Mouse (Mus musculus): Measurements from ENCODE around the gene Rgs7. TPM values are rescaled to one million over a fixed set of nuclear protein-coding genes. Genes with fewer than 3 reads are reported as not detected.

The Rgs7 gene
- total RNA-seq, 2 experiments from 2014 or later = 114 to 117 TPM

GRCm38 (mm10) chr1:175433622-175434204, 58.6 kb downstream of the Rgs7 start:
- no peak for DNase-seq (ENCODE audit: low spot score in 2 of 2)
- intact Hi-C loops (cut with DNase I) = no loop called here

- no peak for DNase-seq (ENCODE audit: low spot score in 2 of 2)
- intact Hi-C loops (cut with DNase I) = no loop called here
Measured at GRCm38 (mm10) chr1:175433128-175433527, 59.2 kb downstream of the Rgs7 start.

- peak in 1 of 2 experiments; percentile 61 for DNase-seq (ENCODE audit: low spot score in 2 of 2)
- intact Hi-C loops (cut with DNase I) = no loop called here
Measured at GRCm38 (mm10) chr1:175431356-175432053, 60.8 kb downstream of the Rgs7 start.

- intact Hi-C loops (cut with DNase I) = loop anchor here (10.0 kb wide), 1 partner anchor 122 kb away; no protein-coding TSS in a partner anchor
- DNase-seq (ENCODE audit: low spot score in 2 of 2) = no peak
Measured at GRCm38 (mm10) chr1:175427112-175427511, 65.2 kb downstream of the Rgs7 start.

- intact Hi-C loops (cut with DNase I) = loop anchor here (10.0 kb wide), 1 partner anchor 122 kb away; no protein-coding TSS in a partner anchor
- no peak for DNase-seq (ENCODE audit: low spot score in 2 of 2)
Measured at GRCm38 (mm10) chr1:175426393-175426792, 65.9 kb downstream of the Rgs7 start.

- intact Hi-C loops (cut with DNase I) = loop anchor here (10.0 kb wide), 1 partner anchor 116 kb away; no protein-coding TSS in a partner anchor
- DNase-seq (ENCODE audit: low spot score in 2 of 2) = peak in 1 of 2 experiments; percentile 80
Measured at GRCm38 (mm10) chr1:175420883-175421282, 71.4 kb downstream of the Rgs7 start.

GRCm38 (mm10) chr1:175415728-175416127, 76.6 kb downstream of the Rgs7 start:
- DNase-seq (ENCODE audit: low spot score in 2 of 2) = no peak
- intact Hi-C loops (cut with DNase I) = no loop called here

- no peak for DNase-seq (ENCODE audit: low spot score in 2 of 2)
- intact Hi-C loops (cut with DNase I) = no loop called here
Measured at GRCm38 (mm10) chr1:175410399-175410798, 81.9 kb downstream of the Rgs7 start.

GRCm38 (mm10) chr1:175391894-175392293, 100.4 kb downstream of the Rgs7 start:
- intact Hi-C loops (cut with DNase I) = no loop called here

GRCm38 (mm10) chr1:175389250-175389649, 103.0 kb downstream of the Rgs7 start:
- intact Hi-C loops (cut with DNase I) = no loop called here
- peak in 1 of 2 experiments; percentile 46 for DNase-seq (ENCODE audit: low spot score in 2 of 2)

More at GRCm38 (mm10) chr1:175391894-175392293, 100.4 kb downstream of the Rgs7 start:
- peak in 1 of 2 experiments; percentile 43 for DNase-seq (ENCODE audit: low spot score in 2 of 2)

GRCm38 (mm10) chr1:175385581-175386235, 106.6 kb downstream of the Rgs7 start:
- intact Hi-C loops (cut with DNase I) = no loop called here
- peak in 1 of 2 experiments; percentile 46 for DNase-seq (ENCODE audit: low spot score in 2 of 2)

- peak in 1 of 2 experiments; percentile 38 for DNase-seq (ENCODE audit: low spot score in 2 of 2)
- intact Hi-C loops (cut with DNase I) = no loop called here
Measured at GRCm38 (mm10) chr1:175372571-175372970, 119.7 kb downstream of the Rgs7 start.

GRCm38 (mm10) chr1:175368062-175368461, 124.2 kb downstream of the Rgs7 start:
- intact Hi-C loops (cut with DNase I) = no loop called here
- no peak for DNase-seq (ENCODE audit: low spot score in 2 of 2)

GRCm38 (mm10) chr1:175363606-175364005, 128.7 kb downstream of the Rgs7 start:
- intact Hi-C loops (cut with DNase I) = no loop called here
- DNase-seq (ENCODE audit: low spot score in 2 of 2) = no peak

GRCm38 (mm10) chr1:175359411-175360366, 132.6 kb downstream of the Rgs7 start:
- intact Hi-C loops (cut with DNase I) = no loop called here
- DNase-seq (ENCODE audit: low spot score in 2 of 2) = peak in 1 of 2 experiments; percentile 69

- DNase-seq (ENCODE audit: low spot score in 2 of 2) = no peak
- intact Hi-C loops (cut with DNase I) = no loop called here
Measured at GRCm38 (mm10) chr1:175352921-175353320, 139.4 kb downstream of the Rgs7 start.

- intact Hi-C loops (cut with DNase I) = no loop called here
- DNase-seq (ENCODE audit: low spot score in 2 of 2) = no peak
Measured at GRCm38 (mm10) chr1:175346162-175346561, 146.1 kb downstream of the Rgs7 start.

GRCm38 (mm10) chr1:175336191-175336590, 156.1 kb downstream of the Rgs7 start:
- intact Hi-C loops (cut with DNase I) = no loop called here
- no peak for DNase-seq (ENCODE audit: low spot score in 2 of 2)

Measured in left cerebral cortex, postnatal 25 days (tissue).